Mouse (Mus musculus): ENCODE data around the gene Dysf. TPM values are rescaled to one million over a fixed set of nuclear protein-coding genes. Genes with fewer than 3 reads are reported as not detected.

Dysf gene
- polyA plus RNA-seq, 1 experiment from 2014 or later, result 4.4 TPM

DNA sequence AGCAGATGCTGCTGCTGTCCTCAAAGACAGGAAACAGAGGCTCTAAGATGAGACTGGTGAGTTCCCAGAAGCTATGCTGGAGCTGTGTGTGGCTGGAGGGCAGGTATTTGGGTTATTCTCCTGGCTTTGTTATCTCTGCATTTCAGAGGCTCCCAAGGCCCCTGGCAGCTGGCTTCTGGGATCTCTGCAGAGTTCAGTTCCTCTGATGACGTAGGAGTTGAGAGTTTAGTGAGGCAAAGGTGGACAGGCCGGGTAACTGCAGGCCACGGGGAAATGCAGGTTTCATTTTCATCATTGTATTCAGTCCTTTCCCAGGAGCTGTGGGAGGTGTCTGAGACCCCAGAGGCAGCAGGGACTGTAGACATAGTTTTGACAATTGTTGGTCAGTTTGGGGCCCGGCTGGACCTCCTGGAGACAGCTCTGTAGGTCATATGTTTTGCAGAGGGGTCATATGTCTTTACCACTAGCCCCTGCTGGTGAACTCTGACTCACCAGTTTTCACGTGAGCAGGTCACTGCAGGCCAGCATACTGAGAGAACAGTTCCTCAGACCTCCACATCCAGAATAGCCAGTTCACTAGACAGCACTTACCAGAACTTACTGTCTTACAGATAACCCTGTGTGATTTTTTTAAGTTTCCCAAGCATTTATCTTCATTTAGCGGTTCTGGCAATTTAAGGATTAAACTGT is 35.0 kb downstream of the Dysf start:
- no peaks in the 10 kb centered on the region for H3K4me1 ChIP-seq (replicated peaks; ENCODE audit: control insufficient read depth, insufficient read depth)
- H3K27ac ChIP-seq (replicated peaks), result no peak overlapping the region
- TF ChIP-seq EP300 (optimal IDR thresholded peaks at IDR 0.05) (no peak), CTCF (IDR thresholded peaks at IDR 0.05; ENCODE audit: low read depth) (no peak)
- H3K4me2 ChIP-seq (replicated peaks; ENCODE audit: low read depth), result no peak overlapping the region
- 63% methylated on average over 6 of the region's 6 CpGs for WGBS
- no peak overlapping the region for H3K9ac ChIP-seq (ENCODE audit: low read length)
- H3K27me3 ChIP-seq (ENCODE audit: control insufficient read depth, insufficient read depth, low read length), result no peaks in the 10 kb centered on the region
- DNase-seq (ENCODE audit: low spot score) (no peak), ATAC-seq (ENCODE audit: low FRiP score, low TSS enrichment) (no peak)
- no peaks in the 10 kb centered on the region for H3K9me3 ChIP-seq (ENCODE audit: control insufficient read depth, low read length)
- H3K4me3 ChIP-seq (ENCODE audit: low read depth, low read length), result no peak overlapping the region
- no peaks in the 10 kb centered on the region for H3K36me3 ChIP-seq (ENCODE audit: control insufficient read depth, insufficient read depth, low read length)

DNA sequence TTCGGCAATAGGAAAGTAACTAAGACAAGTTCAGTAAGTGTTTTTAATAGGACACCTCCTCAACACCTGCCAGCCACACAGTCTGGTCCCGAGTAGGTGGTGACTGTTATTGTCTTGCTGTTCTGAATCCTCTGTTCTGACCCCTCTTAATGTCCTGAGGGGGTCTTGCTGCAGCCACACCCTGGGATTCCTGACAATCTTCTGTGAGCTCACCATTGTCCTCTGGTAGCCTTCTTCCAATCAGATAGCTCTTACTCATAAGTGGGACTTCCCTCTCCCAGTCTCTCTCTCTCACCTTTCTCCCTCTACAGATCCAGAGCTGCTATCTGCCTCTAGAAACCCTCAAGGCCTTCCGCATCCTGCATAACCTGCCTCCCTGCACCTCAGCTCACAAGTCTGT is 36.3 kb downstream of the Dysf start:
- Histone ChIP-seq H3K27ac (replicated peaks) (no peak overlapping the region), H3K9ac (ENCODE audit: low read length) (no peak overlapping the region), H3K9me3 (ENCODE audit: control insufficient read depth, low read length) (no peaks in the 10 kb centered on the region), H3K36me3 (ENCODE audit: control insufficient read depth, insufficient read depth, low read length) (no peaks in the 10 kb centered on the region), H3K4me1 (replicated peaks; ENCODE audit: control insufficient read depth, insufficient read depth) (no peaks in the 10 kb centered on the region), H3K4me3 (ENCODE audit: low read depth, low read length) (no peak overlapping the region), H3K27me3 (ENCODE audit: control insufficient read depth, insufficient read depth, low read length) (no peaks in the 10 kb centered on the region), H3K4me2 (replicated peaks; ENCODE audit: low read depth) (no peak overlapping the region)
- WGBS, result 78% methylated on average over 3 of the region's 3 CpGs
- no peak for DNase-seq (ENCODE audit: low spot score)
- no peak for ATAC-seq (ENCODE audit: low FRiP score, low TSS enrichment)
- no peak for TF ChIP-seq CTCF (IDR thresholded peaks at IDR 0.05; ENCODE audit: low read depth)
- TF ChIP-seq EP300 (optimal IDR thresholded peaks at IDR 0.05), result no peak

DNA sequence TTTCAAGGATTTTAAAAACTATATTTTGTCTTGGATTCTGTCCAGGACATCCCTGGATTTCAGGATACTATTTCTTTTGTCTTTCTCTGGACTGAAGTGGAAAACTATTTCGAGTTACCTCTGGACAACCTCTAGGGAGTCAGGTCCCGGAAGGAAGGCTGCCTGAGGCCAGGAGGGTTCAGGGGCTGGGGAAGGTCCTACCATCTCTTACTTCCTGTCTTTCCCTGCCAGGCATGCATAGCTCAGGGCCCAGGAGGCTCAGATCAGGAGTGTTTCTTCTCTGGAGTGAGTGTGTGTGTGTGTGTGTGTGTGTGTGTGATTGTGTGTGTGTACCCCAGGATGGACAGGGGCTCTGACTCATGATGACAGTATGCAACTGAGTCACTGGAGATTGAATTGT is 40.5 kb downstream of the Dysf start:
- DNase-seq (ENCODE audit: low spot score), result no peak
- Histone ChIP-seq H3K27ac (replicated peaks) (no peak overlapping the region), H3K27me3 (ENCODE audit: control insufficient read depth, insufficient read depth, low read length) (no peaks in the 10 kb centered on the region), H3K36me3 (ENCODE audit: control insufficient read depth, insufficient read depth, low read length) (no peaks in the 10 kb centered on the region), H3K9me3 (ENCODE audit: control insufficient read depth, low read length) (no peaks in the 10 kb centered on the region), H3K4me3 (ENCODE audit: low read depth, low read length) (no peak overlapping the region), H3K4me2 (replicated peaks; ENCODE audit: low read depth) (no peak overlapping the region), H3K9ac (ENCODE audit: low read length) (no peak overlapping the region), H3K4me1 (replicated peaks; ENCODE audit: control insufficient read depth, insufficient read depth) (no peaks in the 10 kb centered on the region)
- WGBS, result 70% methylated on average over 2 of the region's 2 CpGs
- 0 out of 2 replicates have a peak, but pooled peaks have one; percentile 51 for ATAC-seq (ENCODE audit: low FRiP score, low TSS enrichment)
- no peak for TF ChIP-seq CTCF (IDR thresholded peaks at IDR 0.05; ENCODE audit: low read depth)
- TF ChIP-seq EP300 (optimal IDR thresholded peaks at IDR 0.05), result no peak

DNA sequence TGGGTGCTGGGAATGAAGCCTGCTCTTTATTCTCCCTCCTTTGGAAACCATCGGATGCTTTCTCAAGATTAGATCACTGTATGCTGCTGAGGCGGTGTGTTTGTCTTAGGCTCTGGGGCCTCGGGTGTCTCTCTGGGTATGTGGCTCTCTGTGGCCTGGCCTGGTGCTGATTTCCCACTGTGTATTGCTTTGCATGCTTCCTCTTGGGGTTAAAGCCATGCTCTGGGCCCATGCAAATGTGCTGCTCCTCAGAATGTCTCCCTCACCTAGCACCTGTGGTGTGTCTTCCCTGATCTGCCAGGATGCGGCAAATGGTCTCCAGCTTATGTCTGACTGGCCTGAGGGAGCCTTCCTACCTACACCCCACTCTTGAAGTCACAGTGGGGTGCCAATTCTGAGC is 41.8 kb downstream of the Dysf start:
- DNase-seq (ENCODE audit: low spot score), result no peak
- TF ChIP-seq EP300 (optimal IDR thresholded peaks at IDR 0.05) (no peak), CTCF (IDR thresholded peaks at IDR 0.05; ENCODE audit: low read depth) (no peak)
- 84% methylated on average over 4 of the region's 4 CpGs for WGBS
- Histone ChIP-seq H3K27ac (replicated peaks) (no peak overlapping the region), H3K9me3 (ENCODE audit: control insufficient read depth, low read length) (no peaks in the 10 kb centered on the region), H3K4me2 (replicated peaks; ENCODE audit: low read depth) (no peak overlapping the region), H3K4me3 (ENCODE audit: low read depth, low read length) (no peak overlapping the region), H3K27me3 (ENCODE audit: control insufficient read depth, insufficient read depth, low read length) (no peaks in the 10 kb centered on the region), H3K9ac (ENCODE audit: low read length) (no peak overlapping the region), H3K36me3 (ENCODE audit: control insufficient read depth, insufficient read depth, low read length) (no peaks in the 10 kb centered on the region), H3K4me1 (replicated peaks; ENCODE audit: control insufficient read depth, insufficient read depth) (no peaks in the 10 kb centered on the region)
- ATAC-seq (ENCODE audit: low FRiP score, low TSS enrichment), result no peak

DNA sequence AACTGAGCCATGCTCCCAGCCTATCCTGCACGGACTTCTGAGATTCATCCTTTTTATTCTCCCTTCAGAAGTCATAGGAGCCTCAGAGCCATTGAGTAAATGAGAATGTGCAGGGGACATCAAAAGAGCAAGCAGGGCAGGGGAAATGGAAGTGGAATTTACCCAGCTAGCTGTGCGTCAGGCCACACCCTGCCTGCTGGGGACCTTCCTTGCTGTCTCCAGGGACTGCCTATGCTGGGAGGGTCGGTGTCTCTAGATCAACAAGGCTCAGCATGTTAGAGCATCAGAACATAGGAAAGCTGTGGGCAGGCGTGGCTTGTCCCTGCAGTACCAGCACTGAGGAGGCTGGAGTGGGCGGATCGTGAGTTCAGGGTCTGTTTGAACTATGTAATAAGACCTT is 42.6 kb downstream of the Dysf start:
- Histone ChIP-seq H3K4me1 (replicated peaks; ENCODE audit: control insufficient read depth, insufficient read depth) (no peaks in the 10 kb centered on the region), H3K9ac (ENCODE audit: low read length) (no peak overlapping the region), H3K27ac (replicated peaks) (no peak overlapping the region), H3K4me3 (ENCODE audit: low read depth, low read length) (no peak overlapping the region), H3K27me3 (ENCODE audit: control insufficient read depth, insufficient read depth, low read length) (no peaks in the 10 kb centered on the region), H3K36me3 (ENCODE audit: control insufficient read depth, insufficient read depth, low read length) (no peaks in the 10 kb centered on the region), H3K9me3 (ENCODE audit: control insufficient read depth, low read length) (no peaks in the 10 kb centered on the region), H3K4me2 (replicated peaks; ENCODE audit: low read depth) (no peak overlapping the region)
- no peak for ATAC-seq (ENCODE audit: low FRiP score, low TSS enrichment)
- WGBS, result 33% methylated on average over 6 of the region's 6 CpGs
- DNase-seq (ENCODE audit: low spot score), result no peak
- TF ChIP-seq EP300 (optimal IDR thresholded peaks at IDR 0.05) (no peak), CTCF (IDR thresholded peaks at IDR 0.05; ENCODE audit: low read depth) (no peak)

DNA sequence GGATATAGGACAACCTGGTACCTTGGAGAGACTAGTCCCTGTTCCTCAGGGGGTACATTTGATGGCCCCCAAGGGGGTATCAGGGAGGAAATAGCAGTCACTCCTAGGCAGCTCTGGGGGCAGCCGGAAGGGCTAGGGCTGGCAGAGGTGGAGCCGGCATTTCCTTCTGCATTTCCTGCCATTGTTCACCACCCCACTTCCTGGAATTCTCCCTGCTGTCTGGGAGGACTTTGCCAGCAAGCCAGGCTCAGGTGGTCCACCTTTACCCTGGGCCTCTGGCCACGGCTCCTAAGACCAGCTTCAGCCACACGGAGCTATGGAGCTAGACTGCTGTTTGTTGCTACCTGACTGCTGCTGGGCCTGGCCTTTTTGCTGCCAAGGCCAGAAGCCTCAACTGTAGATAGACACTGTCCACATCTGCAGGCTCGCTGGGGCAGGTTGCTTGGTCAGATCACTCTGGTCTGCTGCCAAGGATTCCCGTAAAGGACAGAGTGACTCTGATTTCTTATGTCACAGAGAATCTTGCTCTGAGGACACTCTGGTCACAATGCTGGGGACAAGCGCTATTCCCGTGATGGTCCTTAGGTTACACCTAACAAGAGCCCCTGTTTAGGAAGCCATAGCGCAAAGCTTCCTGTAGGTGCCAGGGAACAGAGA is 45.6 kb downstream of the Dysf start:
- no peak for TF ChIP-seq EP300 (optimal IDR thresholded peaks at IDR 0.05)
- TF ChIP-seq CTCF (IDR thresholded peaks at IDR 0.05; ENCODE audit: low read depth), result no peak
- Histone ChIP-seq H3K9me3 (ENCODE audit: control insufficient read depth, low read length) (no peaks in the 10 kb centered on the region), H3K27me3 (ENCODE audit: control insufficient read depth, insufficient read depth, low read length) (no peaks in the 10 kb centered on the region), H3K36me3 (ENCODE audit: control insufficient read depth, insufficient read depth, low read length) (no peaks in the 10 kb centered on the region), H3K4me2 (replicated peaks; ENCODE audit: low read depth) (no peak overlapping the region), H3K4me1 (replicated peaks; ENCODE audit: control insufficient read depth, insufficient read depth) (no peaks in the 10 kb centered on the region), H3K9ac (ENCODE audit: low read length) (no peak overlapping the region), H3K4me3 (ENCODE audit: low read depth, low read length) (no peak overlapping the region), H3K27ac (replicated peaks) (no peak overlapping the region)
- WGBS, result 73% methylated on average over 9 of the region's 9 CpGs
- ATAC-seq (ENCODE audit: low FRiP score, low TSS enrichment) (no peak), DNase-seq (ENCODE audit: low spot score) (no peak)

All from stomach, postnatal 0 days (tissue).